Mouse (Mus musculus): ENCODE measurements around the gene Whrn.

Gene Whrn

GRCm38 (mm10) chr4:63495915-63496278 is at the start of gene Whrn:
TSS of gene Whrn (minus strand) at chr4:63495991.
- DNase-seq = peak; percentile 20

DNA sequence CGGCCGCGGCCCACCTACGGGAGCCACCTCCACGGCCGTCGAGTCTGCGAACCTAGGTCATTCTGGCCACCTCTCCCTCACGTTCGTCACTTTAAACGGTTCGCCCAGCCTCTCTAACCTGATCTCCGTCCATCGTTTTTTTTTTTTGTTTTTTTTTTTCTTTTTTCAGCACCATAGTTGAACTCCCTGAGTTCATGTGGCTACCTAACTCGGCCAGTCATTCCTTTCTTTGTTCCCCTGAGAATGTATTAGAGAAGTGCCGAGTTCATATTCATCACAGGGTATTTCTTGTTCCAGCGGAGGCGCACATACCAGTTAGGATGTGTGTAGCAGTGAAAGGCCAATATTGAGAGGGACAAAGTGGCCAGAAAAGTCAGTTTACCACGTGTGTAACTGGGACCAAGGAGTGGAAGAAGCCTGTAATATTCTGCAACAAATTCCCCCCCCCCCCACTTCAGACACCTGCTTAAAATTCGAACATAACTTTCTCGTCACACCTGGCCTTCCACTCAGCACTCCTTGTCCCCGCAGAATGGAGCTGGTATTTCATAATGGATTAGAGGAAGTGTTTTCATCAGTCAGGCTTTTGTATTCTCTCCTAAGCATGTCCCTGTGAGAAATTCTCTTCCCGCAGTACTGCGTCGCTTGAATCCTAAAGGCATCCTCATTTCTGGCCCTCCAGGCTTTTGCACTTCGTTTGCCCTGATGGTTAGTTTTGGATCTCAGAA is 49.6 kb upstream of the Whrn start:
- no peak for DNase-seq

DNA sequence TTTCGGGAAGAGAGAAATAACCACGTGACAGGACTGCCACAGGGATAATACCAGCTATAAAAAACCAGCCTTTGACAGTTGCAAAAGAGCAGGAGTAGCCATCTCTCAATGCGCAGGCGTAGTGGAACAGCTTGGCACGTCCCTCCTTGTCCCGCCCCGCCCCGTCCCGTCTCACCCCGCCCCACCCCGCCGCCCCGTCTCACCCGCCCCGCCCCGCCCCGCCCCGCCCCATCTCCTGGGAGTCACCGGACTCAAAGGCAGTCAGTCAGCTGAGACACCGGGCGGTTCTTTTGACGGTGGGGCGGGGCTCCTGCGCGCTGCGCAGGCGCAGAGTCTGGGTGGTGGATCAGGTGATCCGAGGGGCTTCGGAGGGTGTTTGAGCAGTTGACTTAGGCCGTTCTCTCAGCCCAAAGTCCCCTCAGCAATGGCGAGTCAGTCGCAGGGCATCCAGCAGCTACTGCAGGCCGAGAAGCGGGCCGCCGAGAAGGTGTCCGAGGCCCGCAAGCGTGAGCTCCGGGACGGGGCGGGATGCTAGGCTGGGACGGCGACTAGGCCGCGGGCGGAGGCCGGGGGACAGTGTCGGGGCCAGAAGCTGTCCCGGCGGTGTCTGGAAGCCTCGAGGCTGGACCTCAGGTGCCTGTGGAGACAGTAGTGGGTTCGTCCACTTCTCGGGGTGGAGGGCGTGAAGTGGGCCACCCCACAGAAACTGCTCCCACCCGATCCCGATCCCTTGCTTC is 48.9 kb upstream of the Whrn start, which contains the start of gene Atp6v1g1:
Gene Atp6v1g1, plus strand, starts transcription at position 279 of the 737 bp plus-strand sequence.
- DNase-seq = peak; percentile 93

- peak; percentile 53 for DNase-seq
Measured at GRCm38 (mm10) chr4:63543746-63544493, 48.1 kb upstream of the Whrn start.

GRCm38 (mm10) chr4:63542209-63542608 is 46.4 kb upstream of the Whrn start:
- no peak for DNase-seq

- DNase-seq = no peak
Measured at GRCm38 (mm10) chr4:63537602-63538001, 41.8 kb upstream of the Whrn start.

DNA sequence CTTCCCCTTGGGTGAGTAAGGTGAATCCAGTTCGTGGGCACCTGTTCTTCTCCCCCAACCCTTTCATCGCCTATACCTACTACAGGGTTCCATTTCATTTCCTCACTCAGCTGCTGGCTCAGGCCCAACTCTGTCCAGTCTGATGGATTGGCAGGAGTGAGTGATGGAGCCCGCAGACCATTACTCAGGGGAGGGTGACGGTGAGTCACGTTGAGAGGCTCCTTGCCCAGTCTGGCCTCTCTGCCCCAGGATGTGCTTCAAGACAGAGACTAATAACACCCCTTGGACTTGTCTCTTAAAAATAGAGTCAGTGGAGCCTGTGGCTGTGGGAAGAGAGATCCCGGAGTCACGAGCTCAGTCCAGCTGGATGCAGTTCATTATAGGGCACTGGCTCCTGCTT is 34.6 kb upstream of the Whrn start:
- DNase-seq = no peak

DNA sequence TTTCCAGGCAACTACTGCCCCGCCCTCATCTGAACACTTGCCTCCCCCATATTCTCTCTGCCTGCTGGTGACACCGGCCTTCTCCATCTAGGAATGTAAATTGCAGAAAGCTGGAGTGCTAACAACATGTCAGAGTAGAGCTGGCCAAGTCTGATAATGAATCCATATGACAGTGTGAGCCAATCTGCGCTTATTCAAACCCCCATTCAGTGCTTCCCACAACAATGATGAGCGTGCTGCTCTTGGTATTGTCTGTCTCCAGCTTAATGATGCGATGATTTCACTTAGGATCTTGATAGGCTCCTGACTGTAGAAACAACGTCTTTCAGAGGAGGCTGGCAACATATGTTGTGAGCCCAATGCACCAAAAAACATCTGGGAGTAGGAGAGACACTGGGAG is 33.2 kb upstream of the Whrn start:
- DNase-seq = no peak

GRCm38 (mm10) chr4:63525514-63525913 is 29.7 kb upstream of the Whrn start:
- DNase-seq = no peak

- DNase-seq = no peak
Measured at GRCm38 (mm10) chr4:63521813-63522419, 26.1 kb upstream of the Whrn start.

DNA sequence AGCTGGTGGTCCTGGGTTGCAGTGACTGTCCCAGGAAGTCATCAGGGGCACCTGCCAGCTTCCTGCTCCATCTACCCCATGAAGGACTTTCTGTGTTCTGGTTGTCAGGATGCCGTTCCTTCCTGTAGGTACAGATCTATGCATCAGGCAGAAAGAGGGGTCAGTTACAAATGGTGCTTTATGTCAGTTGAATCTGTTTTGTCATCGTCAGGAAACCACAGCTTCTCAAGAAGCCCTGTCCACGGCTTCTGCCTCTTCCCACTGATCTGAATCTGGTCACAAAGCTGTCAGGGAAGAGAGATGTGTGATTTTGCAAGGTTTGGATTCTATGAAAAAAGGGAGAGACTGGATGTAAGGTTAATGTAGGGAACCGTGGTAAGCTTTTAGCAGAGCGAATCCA is 19.2 kb upstream of the Whrn start:
- DNase-seq = no peak

- no peak for DNase-seq
Measured at GRCm38 (mm10) chr4:63514454-63514984, 18.7 kb upstream of the Whrn start.

GRCm38 (mm10) chr4:63512921-63513320 is 17.1 kb upstream of the Whrn start:
- DNase-seq = no peak

- DNase-seq = peak; percentile 52
Measured at GRCm38 (mm10) chr4:63508232-63508631, 12.4 kb upstream of the Whrn start.

GRCm38 (mm10) chr4:63507478-63507877 is 11.7 kb upstream of the Whrn start:
- DNase-seq = no peak

DNA sequence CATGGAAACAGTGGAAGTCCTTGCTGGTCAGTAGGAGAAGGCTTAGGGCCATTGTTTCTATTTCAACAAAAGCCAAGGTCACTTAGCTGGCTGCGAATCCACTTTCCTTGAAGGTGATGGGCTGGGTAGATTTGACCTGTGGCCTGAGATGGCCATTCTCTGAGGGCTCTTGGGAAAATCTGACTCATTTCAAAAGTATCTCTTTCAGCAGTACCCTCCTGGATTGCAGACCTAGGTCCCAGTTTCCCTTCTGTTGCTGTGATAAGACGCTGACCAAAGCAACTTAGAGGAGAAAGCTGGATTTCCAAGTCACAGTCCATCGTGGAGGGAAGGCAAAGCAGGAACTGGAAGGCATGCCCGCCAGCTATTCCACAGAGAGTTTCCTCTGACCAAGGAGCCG is 8.2 kb upstream of the Whrn start:
- no peak for DNase-seq

- no peak for DNase-seq
Measured at GRCm38 (mm10) chr4:63501050-63501449, 5.3 kb upstream of the Whrn start.

GRCm38 (mm10) chr4:63498346-63498745 is 2.6 kb upstream of the Whrn start:
- no peak for DNase-seq

GRCm38 (mm10) chr4:63496312-63496711 is 521 bp upstream of the Whrn start:
- DNase-seq = no peak

GRCm38 (mm10) chr4:63494967-63495914 is 550 bp downstream of the Whrn start:
- no peak for DNase-seq

DNA sequence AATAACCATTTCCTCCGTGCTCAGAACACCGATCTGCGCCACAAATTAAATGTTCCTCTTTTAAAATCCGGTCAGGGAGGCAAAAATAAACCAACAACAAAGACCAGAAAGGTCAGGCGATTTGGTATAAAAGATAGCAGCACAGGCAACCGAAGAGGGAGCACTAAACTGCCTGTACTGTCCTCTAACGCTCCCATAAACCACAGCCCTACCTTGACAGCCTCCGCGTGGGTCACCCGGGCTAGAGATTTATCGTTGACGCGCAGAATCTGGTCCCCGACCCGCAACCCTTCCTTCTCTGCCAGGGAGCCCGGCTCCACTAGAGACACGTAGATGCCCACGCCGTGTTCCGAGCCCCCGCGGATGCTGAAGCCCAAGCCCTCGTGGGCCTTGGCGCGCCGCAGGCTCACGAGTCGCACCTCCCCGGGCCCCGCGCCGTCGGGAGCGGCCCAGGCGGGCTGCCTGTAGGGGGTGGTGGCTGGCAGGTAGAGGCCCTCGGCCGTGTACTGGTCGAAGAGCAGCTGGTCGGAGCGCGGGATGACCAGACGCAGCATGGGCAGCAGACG is 1.3 kb downstream of the Whrn start:
- no peak for DNase-seq
